Mouse (Mus musculus) urinary bladder, adult 18-20 months (tissue): ENCODE results near the gene Psma7.

Source experiments
- DNase-seq, 2 experiments: peaks; one replicate each; pipeline ENCODE4 v3.0.0; 2022; ENCODE audit warnings: low spot score in 2 of 2, mixed read lengths in 2 of 2

Gene Psma7

DNA sequence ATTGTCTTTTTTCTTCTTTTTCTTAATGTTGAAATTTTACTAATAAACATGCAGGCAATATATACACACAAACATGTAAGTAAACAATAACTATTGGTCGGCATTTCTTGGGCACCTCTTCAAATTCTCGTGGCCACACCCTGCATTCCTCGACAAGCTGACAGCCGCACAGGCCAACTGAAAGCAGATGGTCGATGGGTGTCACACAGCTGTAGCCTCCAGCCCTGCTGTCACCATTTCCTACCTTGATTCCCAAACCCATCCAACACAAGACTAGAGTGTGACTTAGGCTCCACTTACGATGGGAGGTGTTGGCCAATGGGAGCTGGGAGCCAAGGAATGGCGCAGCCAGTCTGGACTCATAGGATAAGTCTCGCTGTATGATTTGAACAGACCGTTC, 40.6 kb downstream of the Psma7 start:
- no peak for DNase-seq

DNA sequence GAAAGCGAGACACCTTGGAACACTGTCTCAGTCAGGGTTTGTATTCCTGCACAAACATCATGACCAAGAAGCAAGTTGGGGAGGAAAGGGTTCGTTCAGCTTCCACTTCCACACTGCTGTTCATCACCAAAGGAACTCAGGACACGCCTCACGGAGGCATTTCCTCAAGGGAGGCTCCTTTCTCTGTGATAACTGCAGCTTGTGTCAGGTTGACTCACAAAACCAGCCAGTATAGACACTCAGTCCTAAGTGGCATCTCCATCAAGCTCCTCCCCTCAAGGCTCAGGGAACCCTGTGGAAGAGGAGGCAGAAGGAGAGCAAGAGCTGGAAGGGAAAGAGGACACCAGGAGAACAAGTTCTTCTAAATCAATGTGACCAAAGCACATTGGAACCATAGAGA, 43.8 kb downstream of the Psma7 start:
- no peak for DNase-seq

DNA sequence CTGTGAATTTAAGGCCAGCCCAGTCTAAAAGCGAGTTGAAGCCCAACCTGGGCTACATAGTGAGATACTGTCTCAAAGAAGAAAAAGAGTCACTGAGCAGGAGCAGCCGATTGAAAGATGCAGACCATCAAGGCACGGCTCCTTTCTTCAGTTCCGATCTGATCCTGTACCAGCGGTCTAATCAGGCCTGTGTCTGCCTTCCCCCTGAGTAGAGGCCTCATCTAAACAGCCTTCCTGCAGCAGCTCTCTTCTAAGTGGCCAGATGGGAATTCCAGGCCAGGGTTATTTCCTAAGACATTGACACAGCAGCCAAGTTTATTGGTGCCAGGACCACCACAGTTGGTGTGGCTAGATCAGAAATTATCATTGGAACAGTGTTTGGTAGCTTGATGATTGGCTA, 49.2 kb downstream of the Psma7 start:
- no peak for DNase-seq

DNA sequence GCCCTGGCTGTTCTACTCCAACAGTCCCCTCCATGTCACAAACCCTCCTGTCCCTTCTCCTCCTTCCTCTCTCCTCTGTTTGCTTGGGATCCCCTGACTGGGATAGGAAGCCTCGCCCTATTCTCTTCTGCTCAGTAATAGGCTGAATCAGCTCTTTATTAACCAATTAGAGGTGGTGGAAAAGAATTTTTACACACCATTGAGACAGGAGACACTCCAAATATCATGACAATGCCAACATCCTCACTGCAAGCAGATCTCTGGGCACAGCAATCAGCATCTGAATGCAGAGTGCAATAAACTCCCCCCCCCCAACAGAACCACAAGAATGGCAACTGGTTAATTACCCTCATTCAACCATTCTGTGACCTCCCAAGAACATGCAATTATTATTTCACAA, 53.1 kb downstream of the Psma7 start:
- DNase-seq, result no peak

DNA sequence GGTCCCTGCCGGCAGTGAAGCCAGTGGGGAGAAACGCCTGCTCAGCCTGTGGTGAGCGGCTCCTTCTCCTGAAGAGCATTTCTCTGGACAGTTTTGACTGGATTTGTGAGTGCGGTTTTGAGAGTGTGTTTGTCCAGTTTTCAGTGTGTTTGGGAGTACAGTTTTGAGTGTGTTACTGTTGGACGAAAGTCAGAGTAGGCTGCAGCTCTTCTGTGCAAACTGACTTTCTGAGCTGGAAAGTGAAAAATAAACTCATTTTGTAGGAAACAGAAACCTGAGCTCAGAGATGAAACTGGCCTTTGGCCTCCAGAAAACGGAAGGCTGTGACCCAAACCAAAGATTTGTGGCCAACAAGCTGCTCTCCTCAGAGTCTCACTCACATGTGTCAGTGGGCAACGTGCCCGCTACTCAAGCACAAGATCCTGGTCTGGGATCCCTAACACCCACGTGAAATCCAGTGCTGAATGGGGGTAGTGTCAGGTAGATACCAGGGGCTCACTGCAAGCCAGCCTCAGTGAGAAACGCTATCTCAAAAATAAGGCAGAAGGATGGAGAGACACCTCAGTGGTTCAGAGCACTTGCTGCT, 55.7 kb downstream of the Psma7 start:
- no peak for DNase-seq
